Mouse (Mus musculus): ENCODE results near the gene Neurl3. TPM values are rescaled to one million over a fixed set of nuclear protein-coding genes. Genes with fewer than 3 reads are reported as not detected.

The Neurl3 gene
- polyA plus RNA-seq, 1 experiment from 2014 or later = 0.70 TPM

DNA sequence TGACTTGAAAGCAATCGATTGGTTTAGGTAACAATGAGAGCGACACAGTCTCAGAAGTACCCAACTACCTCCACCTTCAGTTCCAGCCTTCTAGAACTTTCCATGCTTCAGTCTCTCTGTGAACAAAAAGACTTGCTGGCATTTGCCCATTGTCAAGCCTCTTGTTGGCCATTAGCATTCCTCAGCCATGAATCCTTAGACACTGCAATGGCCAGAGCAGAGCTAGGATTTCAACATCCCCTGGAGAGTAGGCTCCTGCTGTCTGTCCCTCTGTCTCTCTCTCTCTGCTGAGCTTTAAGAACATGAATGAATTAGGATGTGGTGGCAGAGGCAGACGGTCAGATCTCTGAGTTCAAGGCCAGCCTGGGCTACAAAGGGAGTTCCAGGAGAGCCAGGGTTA, 6.5 kb upstream of the Neurl3 start:
- Histone ChIP-seq H3K9ac (ENCODE audit: low read length) (no peak overlapping the region), H3K4me1 (ENCODE audit: control insufficient read depth, insufficient read depth, low read length) (no peaks in the 10 kb centered on the region), H3K36me3 (ENCODE audit: control insufficient read depth, insufficient read depth, low read length) (no peaks in the 10 kb centered on the region), H3K4me2 (ENCODE audit: low read depth) (no peak overlapping the region), H3K9me3 (ENCODE audit: control insufficient read depth, low read length) (no peaks in the 10 kb centered on the region), H3K27me3 (ENCODE audit: control insufficient read depth, insufficient read depth, low read length) (no peaks in the 10 kb centered on the region), H3K4me3 (ENCODE audit: low read depth, low read length) (no peak overlapping the region), H3K27ac (ENCODE audit: low read depth, low read length) (no peak overlapping the region)
- 83% methylated on average over 3 of the region's 3 CpGs for WGBS
- ATAC-seq (ENCODE audit: insufficient read depth, low FRiP score, low TSS enrichment) (no peak), DNase-seq (ENCODE audit: low spot score) (no peak)

DNA sequence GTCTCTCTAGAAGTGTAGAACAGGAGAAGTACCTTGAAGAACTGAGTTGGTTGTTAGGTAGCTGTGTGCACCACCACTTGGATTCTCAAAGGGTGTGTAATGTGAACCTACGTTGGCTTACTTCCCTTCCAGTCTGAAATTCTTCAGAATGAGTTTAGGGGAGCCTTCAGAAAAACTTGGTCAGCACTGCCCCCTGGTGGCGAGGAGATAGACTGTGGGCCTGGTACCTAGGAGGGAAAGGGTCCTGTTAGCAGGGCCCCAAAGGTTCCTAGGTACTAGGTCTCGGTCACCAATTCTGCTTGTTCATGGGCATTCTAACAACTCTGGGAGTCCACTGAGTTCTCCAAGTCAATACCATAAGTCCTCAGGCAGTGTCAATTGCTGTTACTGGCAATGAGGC, 4.7 kb upstream of the Neurl3 start:
- 22% methylated on average over 3 of the region's 3 CpGs for WGBS
- no peaks in the 10 kb centered on the region for H3K9me3 ChIP-seq (ENCODE audit: control insufficient read depth, low read length)
- H3K4me2 ChIP-seq (ENCODE audit: low read depth) = no peak overlapping the region
- no peak overlapping the region for H3K9ac ChIP-seq (ENCODE audit: low read length)
- H3K27ac ChIP-seq (ENCODE audit: low read depth, low read length) = no peak overlapping the region
- no peaks in the 10 kb centered on the region for H3K36me3 ChIP-seq (ENCODE audit: control insufficient read depth, insufficient read depth, low read length)
- no peak overlapping the region for H3K4me3 ChIP-seq (ENCODE audit: low read depth, low read length)
- H3K27me3 ChIP-seq (ENCODE audit: control insufficient read depth, insufficient read depth, low read length) = no peaks in the 10 kb centered on the region
- ATAC-seq (ENCODE audit: insufficient read depth, low FRiP score, low TSS enrichment) = no peak
- peak; percentile 79 for DNase-seq (ENCODE audit: low spot score)
- no peaks in the 10 kb centered on the region for H3K4me1 ChIP-seq (ENCODE audit: control insufficient read depth, insufficient read depth, low read length)

DNA sequence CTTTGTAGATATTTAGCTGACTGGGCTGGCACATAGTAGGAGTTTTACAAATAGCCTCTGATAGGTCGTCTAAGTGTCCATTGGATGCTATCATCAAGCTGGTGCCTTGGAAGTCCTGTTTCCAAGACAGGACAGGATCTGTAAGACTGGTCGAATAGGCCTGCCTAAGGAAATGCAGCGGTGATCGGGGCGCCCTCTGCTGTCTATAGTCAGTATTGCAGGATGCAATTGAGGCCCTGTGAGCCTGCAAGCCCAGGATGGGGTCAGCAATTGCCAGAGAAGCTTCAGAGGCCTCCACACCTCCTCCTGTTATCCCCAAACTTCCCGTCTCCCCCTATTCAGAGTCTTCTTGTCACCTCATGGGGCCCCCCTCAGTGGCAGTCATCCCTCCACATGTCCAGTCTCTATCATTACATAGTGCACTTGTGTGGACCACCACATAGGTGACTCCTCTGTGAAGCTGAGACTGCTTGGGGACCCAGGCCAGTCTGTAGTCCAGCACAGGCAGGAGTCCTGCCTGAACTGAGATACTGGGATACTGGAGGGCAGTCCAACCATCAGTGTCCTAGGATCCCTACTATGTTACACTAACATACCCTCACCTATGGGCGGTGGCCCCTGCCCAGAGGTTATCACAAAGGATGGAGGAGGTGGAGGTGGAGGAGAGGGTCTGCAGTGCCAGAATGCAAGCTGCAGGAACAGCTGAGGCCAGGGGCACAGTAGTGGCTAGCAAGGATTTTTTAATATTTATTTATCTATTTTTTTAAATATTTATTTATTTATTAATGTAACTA, 3.0 kb upstream of the Neurl3 start:
- no peak for ATAC-seq (ENCODE audit: insufficient read depth, low FRiP score, low TSS enrichment)
- Histone ChIP-seq H3K27me3 (ENCODE audit: control insufficient read depth, insufficient read depth, low read length) (no peaks in the 10 kb centered on the region), H3K9me3 (ENCODE audit: control insufficient read depth, low read length) (no peaks in the 10 kb centered on the region), H3K36me3 (ENCODE audit: control insufficient read depth, insufficient read depth, low read length) (no peaks in the 10 kb centered on the region), H3K4me1 (ENCODE audit: control insufficient read depth, insufficient read depth, low read length) (no peaks in the 10 kb centered on the region), H3K27ac (ENCODE audit: low read depth, low read length) (no peak overlapping the region), H3K4me2 (ENCODE audit: low read depth) (no peak overlapping the region), H3K4me3 (ENCODE audit: low read depth, low read length) (no peak overlapping the region), H3K9ac (ENCODE audit: low read length) (no peak overlapping the region)
- WGBS = 18% methylated on average over 7 of the region's 7 CpGs
- DNase-seq (ENCODE audit: low spot score) = peak; percentile 73

DNA sequence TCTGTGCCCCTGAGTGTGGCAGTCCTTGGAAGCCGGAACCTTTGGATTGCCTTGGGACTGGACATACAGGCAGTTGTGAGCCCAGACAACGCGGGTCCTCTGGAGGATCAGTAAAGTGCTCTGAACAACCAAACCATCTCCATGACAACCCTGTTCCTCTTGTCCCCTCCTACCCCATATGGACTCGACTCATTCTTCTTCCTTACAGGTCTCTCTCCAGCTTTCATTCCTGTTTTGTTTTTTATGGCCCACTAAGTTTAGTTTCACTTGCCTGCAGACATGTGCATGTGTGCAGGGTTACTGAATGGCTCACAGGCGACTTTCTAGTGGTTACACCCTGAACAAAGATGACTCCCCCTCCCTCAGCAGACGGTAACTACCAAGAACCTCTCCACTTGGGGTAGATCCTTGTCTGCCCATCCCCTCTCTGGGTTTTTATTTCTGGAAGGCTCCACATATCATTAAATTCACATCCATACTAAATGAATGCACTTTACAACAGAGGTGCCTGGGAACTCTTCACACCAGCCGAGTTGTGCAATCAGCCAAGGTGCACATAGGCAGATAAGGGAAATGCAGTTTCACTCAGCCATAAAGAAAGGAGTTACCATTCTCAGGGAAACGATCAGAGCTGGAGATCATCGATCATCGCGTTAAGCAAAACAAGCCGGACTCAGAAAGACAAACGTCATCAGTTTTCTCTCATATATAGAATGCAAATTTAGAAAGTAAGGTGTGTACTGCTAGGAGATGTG, 1.3 kb upstream of the Neurl3 start:
- H3K9ac ChIP-seq (ENCODE audit: low read length) = no peak overlapping the region
- no peak overlapping the region for H3K4me3 ChIP-seq (ENCODE audit: low read depth, low read length)
- H3K27me3 ChIP-seq (ENCODE audit: control insufficient read depth, insufficient read depth, low read length) = no peaks in the 10 kb centered on the region
- no peak overlapping the region for H3K27ac ChIP-seq (ENCODE audit: low read depth, low read length)
- H3K4me2 ChIP-seq (ENCODE audit: low read depth) = no peak overlapping the region
- no peaks in the 10 kb centered on the region for H3K4me1 ChIP-seq (ENCODE audit: control insufficient read depth, insufficient read depth, low read length)
- H3K9me3 ChIP-seq (ENCODE audit: control insufficient read depth, low read length) = no peaks in the 10 kb centered on the region
- H3K36me3 ChIP-seq (ENCODE audit: control insufficient read depth, insufficient read depth, low read length) = no peaks in the 10 kb centered on the region
- ATAC-seq (ENCODE audit: insufficient read depth, low FRiP score, low TSS enrichment) (no peak), DNase-seq (ENCODE audit: low spot score) (no peak)
- 72% methylated on average over 13 of the region's 13 CpGs for WGBS

DNA sequence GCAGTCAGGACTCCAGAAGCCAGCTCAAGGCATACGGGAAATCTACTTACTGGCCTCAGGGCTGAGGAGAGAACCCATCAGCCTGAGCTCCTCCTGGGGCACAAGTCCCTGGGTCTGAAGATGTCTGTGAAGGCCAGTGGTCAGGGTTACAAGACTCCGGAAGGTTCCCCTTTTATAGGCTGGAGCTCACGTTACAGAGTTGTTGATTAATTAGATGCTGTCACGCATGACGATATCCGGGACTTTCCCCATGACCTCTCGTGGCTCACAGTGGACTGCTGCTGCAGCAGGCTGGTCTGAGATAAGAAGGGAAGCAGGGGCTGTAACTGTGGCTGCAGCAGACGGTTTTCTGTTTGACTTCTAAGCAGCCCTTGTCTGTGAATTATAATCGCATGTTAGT, 1.2 kb downstream of the Neurl3 start:
- no peak for DNase-seq (ENCODE audit: low spot score)
- H3K36me3 ChIP-seq (ENCODE audit: control insufficient read depth, insufficient read depth, low read length) = no peaks in the 10 kb centered on the region
- ATAC-seq (ENCODE audit: insufficient read depth, low FRiP score, low TSS enrichment) = no peak
- no peak overlapping the region for H3K9ac ChIP-seq (ENCODE audit: low read length)
- no peaks in the 10 kb centered on the region for H3K4me1 ChIP-seq (ENCODE audit: control insufficient read depth, insufficient read depth, low read length)
- H3K4me2 ChIP-seq (ENCODE audit: low read depth) = no peak overlapping the region
- peaks cover 4% of the 10 kb centered on the region; the same call in 1 of the 2 replicates for H3K27me3 ChIP-seq (ENCODE audit: control insufficient read depth, insufficient read depth, low read length)
- 46% methylated on average over 9 of the region's 9 CpGs for WGBS
- H3K9me3 ChIP-seq (ENCODE audit: control insufficient read depth, low read length) = no peaks in the 10 kb centered on the region
- no peak overlapping the region for H3K4me3 ChIP-seq (ENCODE audit: low read depth, low read length)
- H3K27ac ChIP-seq (ENCODE audit: low read depth, low read length) = no peak overlapping the region

DNA sequence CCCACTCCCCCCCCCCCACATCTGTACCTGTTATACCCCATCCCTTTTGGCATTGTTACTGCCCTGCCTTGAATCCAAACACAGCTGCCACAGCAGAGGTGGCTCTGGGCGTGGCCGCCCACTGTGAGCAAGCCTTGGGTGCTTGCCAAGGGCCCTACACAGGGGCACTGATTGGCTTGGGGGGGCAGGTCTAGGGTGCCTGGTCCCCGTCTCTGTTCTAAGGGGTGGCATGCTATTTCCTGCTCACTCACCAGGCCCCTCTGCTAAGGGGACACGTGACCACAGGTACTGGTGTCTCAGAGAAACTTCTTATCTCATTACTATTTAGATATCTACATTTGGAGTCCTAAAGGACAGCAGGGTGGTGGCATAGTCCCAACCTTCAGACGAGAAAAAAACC, 1.9 kb downstream of the Neurl3 start:
- WGBS = 85% methylated on average over 5 of the region's 5 CpGs
- no peak for ATAC-seq (ENCODE audit: insufficient read depth, low FRiP score, low TSS enrichment)
- DNase-seq (ENCODE audit: low spot score) = no peak
- Histone ChIP-seq H3K4me2 (ENCODE audit: low read depth) (no peak overlapping the region), H3K4me1 (ENCODE audit: control insufficient read depth, insufficient read depth, low read length) (no peaks in the 10 kb centered on the region), H3K27me3 (ENCODE audit: control insufficient read depth, insufficient read depth, low read length) (peaks cover 4% of the 10 kb centered on the region; the same call in 1 of the 2 replicates), H3K27ac (ENCODE audit: low read depth, low read length) (no peak overlapping the region), H3K36me3 (ENCODE audit: control insufficient read depth, insufficient read depth, low read length) (no peaks in the 10 kb centered on the region), H3K4me3 (ENCODE audit: low read depth, low read length) (no peak overlapping the region), H3K9ac (ENCODE audit: low read length) (no peak overlapping the region), H3K9me3 (ENCODE audit: control insufficient read depth, low read length) (no peaks in the 10 kb centered on the region)

DNA sequence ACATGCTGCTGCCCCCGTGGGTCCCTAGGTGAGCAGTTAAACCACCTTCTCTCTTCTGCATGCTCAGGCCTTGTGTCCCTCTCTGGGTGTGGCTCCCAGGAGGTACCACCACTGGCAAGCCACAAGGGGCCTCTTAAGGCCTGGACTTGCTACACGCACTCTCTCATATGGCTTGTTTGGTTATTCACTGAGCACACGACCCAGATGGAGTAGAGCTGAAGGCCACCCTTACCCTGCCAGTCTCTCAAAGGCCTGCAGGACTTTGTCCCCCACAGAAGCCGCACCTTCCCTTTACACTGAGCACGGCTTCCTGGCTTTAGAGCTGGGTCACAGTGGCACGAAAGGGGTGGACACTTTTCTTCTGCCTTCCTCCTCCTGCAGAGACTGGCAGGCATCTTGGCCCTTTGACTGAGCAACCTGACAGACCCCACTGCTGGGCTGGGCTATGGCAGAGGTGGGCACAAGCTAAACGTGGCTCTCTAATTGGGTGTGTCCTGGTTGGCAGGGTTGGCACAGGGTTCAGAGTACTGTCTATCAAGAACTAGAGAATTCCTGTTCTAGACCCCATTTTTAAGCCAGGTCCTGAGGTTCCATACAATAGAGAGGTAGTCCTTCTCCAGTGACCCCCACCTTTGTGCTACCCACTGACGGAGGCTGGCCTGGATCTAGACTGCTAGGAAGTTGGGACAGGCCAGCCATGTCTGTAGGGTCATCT, 2.8 kb downstream of the Neurl3 start:
- Histone ChIP-seq H3K27ac (ENCODE audit: low read depth, low read length) (no peak overlapping the region), H3K36me3 (ENCODE audit: control insufficient read depth, insufficient read depth, low read length) (no peaks in the 10 kb centered on the region), H3K4me1 (ENCODE audit: control insufficient read depth, insufficient read depth, low read length) (no peaks in the 10 kb centered on the region), H3K27me3 (ENCODE audit: control insufficient read depth, insufficient read depth, low read length) (peaks cover 4% of the 10 kb centered on the region; the same call in 1 of the 2 replicates), H3K4me3 (ENCODE audit: low read depth, low read length) (no peak overlapping the region), H3K9me3 (ENCODE audit: control insufficient read depth, low read length) (no peaks in the 10 kb centered on the region), H3K4me2 (ENCODE audit: low read depth) (no peak overlapping the region), H3K9ac (ENCODE audit: low read length) (no peak overlapping the region)
- ATAC-seq (ENCODE audit: insufficient read depth, low FRiP score, low TSS enrichment) (no peak), DNase-seq (ENCODE audit: low spot score) (no peak)
- 78% methylated on average over 8 of the region's 8 CpGs for WGBS

DNA sequence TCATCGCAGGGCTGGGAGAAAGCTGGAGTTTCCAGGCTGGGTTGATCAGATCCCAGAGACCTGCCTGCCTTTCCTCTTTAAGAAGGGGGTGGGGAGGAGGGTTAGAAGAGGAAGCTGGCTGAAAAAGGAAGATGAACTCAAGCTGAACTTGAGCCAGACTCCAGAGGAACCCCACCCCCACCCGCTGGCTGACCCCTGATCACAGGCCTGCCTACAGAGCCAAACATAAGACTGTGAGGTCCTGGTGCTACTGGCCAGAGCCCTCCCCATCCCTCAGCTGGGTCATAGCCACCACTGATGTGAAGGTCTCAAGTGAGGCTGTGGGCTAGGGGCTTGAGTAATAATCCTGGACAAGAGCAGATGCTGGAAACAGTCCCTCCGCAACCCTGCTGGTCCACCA, 3.8 kb downstream of the Neurl3 start:
- no peaks in the 10 kb centered on the region for H3K36me3 ChIP-seq (ENCODE audit: control insufficient read depth, insufficient read depth, low read length)
- H3K27ac ChIP-seq (ENCODE audit: low read depth, low read length) = no peak overlapping the region
- no peaks in the 10 kb centered on the region for H3K4me1 ChIP-seq (ENCODE audit: control insufficient read depth, insufficient read depth, low read length)
- H3K4me2 ChIP-seq (ENCODE audit: low read depth) = no peak overlapping the region
- ATAC-seq (ENCODE audit: insufficient read depth, low FRiP score, low TSS enrichment) (no peak), DNase-seq (ENCODE audit: low spot score) (no peak)
- H3K27me3 ChIP-seq (ENCODE audit: control insufficient read depth, insufficient read depth, low read length) = peaks cover 4% of the 10 kb centered on the region; the same call in 1 of the 2 replicates
- no peak overlapping the region for H3K9ac ChIP-seq (ENCODE audit: low read length)
- no peaks in the 10 kb centered on the region for H3K9me3 ChIP-seq (ENCODE audit: control insufficient read depth, low read length)
- 50% methylated on average over 3 of the region's 3 CpGs for WGBS
- H3K4me3 ChIP-seq (ENCODE audit: low read depth, low read length) = no peak overlapping the region

Data from neural tube, embryonic 11.5 days (tissue).